Mouse (Mus musculus): Measurements from ENCODE around the gene Dnmt1.
"Not testable (repeated sequence)": the region's sequence is repeated elsewhere in the genome, so short reads cannot be mapped to it uniquely, and the experiment has no call there.

The Dnmt1 gene

DNA sequence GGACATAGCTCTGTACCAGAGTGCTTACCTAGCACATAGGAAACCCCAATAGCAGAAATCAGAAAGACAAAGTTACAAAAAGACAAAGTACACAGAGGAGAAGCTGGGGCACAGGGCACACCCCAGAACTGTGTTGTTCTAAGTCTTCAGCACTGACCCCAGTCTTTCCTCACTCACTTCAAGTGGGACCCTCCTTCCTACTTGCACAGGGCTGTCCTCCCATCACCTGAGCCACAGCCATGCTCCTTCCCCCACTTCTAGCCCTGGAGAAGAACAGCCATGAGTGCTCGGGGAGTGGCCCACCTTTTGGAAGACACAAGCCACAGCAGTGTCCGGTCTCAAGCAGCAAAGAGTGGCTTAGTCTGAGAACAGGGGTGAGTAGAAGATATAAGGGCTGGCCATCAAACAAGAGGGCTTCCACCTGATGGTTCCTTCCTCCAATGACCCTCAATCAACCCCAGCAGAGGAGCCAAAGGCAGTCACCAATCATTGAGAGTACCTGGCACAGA lies at the start of gene Dnmt1:
TSS of gene Dnmt1 (minus strand) at position 459 of the 509 bp plus-strand sequence.
- DNase-seq: no peak

DNA sequence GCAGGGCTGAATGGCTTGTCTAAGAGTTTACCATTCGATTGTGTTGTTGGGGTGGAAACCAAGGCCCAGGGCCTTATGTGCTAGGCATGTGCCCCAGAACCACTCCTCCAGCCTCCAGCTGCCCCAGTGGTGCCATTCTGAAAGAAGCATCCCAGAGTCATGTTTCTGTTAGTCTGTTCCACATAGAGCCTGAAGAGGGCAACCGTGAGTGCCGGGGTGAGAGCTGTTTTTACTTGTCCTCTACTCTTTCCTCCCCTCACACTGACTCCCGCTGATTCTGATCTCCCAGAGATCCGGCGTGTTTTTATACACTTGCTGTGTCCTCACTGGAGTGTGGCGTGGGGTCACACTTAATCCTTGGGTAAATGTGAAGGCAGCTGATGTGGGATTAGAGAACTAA lies 48.3 kb upstream of the Dnmt1 start:
- DNase-seq: no peak

DNA sequence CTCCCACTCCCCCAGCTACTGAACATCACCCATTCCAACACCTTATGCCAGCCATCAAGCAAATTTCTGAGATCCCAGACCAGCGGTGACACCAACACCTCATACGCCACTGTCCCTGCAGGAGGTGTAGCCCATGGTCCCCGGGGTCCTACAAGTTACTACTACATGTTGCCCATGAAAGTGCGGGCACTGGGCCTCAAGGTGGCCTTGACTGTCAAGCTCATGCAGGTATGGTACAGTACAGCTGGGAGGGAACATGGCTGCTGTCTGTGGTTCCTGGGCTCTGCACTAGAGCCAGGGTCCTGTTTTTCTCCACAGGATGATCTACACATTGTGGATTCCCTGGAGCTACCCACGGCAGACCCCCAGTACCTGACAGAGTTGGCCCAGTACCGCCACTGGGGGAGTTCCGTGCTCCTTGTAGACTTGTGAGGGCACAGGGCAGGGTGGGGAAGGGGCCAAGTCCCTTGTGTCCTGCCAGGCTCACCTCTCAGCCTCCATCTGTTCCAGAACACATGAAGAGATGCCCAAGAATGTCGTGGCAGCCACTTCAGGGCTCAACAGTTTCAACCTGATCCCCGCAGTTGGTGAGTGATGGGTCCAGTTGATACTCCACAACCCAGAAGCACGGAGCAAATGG lies 47.7 kb upstream of the Dnmt1 start:
- DNase-seq: no peak

DNA sequence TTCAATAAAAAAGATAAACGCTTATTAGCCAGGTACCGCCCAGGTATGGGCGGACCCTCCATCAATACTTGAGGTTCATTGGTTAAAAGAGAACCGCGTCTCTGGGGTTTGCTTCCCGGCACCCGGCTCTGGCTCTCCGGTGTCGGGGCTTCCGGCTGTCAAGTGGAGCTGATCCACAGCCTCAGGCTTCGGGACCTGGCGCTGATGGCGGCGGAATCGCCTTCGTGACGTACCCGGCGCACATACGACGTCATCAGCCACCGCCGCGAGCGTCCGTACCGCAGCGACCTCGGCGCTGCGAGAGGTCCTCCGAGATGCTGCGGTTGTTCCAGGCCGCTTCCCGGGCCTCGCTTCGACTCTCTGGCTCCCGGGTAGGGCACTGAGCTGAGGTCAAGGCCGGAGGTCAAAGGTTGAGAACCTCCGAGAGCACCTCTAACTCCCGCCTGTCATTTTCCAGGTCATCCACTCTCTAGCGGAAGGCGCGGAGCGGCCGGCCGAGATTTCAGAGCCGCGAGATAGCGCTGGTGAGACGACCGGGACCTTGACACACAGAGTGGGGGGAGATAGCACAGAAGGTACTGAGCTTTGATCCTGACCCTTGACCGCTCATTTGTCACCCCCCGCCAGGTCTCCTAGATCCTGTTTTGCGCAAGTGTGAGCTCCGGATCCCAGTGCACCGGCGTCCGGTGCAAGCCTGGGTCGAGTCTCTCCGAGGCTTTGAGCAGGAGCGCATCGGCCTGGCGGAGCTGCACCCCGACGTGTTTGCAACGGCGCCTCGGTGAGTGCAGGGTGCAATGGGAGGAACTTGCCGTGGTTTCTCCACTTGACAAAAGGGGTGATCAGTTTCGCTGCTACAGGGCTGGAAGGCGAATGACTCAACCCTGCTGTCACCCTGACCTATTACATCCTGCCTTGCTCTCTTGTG lies 43.2 kb upstream of the Dnmt1 start, which contains the start of gene Mrpl4:
TSS of gene Mrpl4 (plus strand) at position 112 of the 925 bp plus-strand sequence.
- DNase-seq: peak; percentile 89

DNA sequence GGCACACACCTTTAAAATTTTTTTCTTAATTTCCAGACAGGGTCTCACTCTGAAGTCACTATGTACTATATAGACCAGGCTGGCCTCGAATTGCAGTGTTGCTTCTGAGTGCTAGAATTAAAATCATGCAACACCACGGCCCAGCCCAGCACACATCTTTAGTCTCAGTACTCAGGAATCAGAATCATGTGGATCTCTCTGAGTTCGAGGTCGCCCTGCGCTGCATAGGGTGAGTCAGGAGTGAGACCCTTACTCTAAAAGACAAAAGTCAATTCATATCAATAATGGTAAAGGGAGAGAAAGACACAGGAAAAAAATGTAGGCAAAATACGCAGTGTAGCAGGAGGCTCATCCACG lies 42.6 kb upstream of the Dnmt1 start:
- DNase-seq: no peak

DNA sequence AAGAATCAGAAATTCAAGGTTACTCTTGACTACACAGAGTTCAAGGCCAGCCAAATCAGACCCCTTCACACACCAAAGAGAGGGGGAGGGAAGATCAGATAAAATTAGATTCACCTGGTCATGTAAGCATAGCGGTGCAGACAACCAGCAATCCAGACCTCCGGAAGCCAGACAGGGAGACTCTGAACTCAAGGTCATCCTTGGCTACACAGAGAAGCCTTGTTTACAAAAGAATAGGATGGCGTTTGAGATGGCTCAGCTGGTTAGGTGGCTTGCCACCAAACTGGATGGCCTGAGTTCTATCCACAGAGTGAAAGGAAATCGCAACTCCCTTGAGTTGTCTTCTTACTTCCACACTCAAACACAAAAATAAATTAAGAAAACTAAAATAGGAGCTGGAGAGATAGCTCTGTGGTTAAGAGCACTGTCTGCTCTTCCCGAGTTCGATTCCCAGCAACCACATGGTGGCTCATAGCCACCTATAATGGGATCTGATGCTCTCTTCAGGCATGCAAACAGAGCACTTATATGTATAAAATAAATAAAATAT lies 42.0 kb upstream of the Dnmt1 start:
- no peak for DNase-seq

DNA sequence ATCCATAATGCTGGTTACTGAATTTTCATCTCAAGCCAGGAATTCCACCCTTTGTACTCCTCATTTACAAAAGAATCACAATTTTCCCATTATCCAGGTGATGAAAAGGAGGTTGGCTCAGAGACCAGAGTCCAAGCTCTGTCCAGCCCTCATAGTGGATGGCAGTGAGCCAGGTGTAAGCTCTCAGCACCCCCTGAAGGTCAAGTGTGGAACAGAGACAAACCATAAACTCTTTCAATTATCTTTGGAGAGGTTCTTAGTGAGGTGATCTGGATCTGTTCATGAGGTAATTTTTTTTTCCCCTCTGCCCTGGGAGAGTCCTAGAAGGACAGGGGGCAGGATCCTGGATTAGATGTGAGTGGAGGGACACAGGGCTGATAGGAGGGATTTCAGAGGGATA lies 41.1 kb upstream of the Dnmt1 start:
- no peak for DNase-seq

DNA sequence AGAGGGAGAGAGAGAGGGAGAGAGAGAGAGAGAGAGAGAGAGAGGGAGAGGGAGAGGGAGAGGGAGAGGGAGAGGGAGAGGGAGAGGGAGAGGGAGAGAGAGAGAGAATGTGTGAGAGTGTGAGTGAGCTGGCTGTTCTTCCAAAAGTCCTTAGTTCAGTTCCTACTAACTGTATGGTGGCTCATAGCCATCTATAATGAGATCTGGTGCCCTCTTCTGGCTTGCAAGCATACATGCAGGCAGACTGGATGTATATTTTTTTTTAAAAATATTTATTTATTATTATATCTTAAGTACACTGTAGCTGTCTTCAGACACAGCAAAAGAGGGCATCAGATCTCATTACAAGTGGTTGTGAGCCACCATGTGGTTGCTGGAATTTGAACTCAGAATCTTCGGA lies 38.6 kb upstream of the Dnmt1 start:
- not testable (repeated sequence) for DNase-seq

DNA sequence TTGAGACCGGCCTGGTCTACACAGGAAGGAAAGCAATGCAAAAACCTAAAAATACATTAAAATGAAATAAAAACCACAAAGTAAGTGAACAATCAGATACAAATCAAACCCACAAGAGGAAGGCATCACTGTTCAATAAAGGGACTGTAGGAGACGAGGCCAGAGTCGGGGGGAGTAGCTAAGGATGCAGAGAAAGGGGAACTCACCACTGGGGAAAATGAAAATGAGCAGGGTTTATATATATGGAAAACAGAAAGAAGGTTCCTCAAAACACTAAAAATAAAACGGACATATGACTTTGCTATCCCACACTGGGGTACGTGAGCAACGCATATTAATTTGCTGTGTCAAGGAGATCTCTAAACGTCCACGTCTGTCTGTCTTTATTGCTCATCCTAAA lies 37.4 kb upstream of the Dnmt1 start:
- no peak for DNase-seq

DNA sequence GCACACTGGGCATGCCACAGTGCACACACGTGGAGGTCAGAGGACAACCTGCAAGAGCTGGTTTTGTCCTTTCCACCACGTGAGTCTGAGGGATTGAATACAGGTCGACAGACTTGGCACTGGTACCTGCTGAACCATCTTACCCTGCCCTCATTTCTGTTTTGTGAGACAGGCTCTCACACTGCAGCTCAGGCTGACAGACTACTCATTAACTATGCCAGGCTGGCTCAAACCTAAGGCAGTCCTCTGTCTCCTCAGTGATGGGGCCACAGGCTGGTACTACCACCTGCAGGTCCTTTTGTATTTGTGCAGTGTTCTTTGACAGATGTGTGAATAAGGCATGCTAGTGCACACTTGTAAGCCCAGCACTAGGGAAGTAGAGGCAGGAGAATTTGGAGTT lies 35.4 kb upstream of the Dnmt1 start:
- DNase-seq: no peak

DNA sequence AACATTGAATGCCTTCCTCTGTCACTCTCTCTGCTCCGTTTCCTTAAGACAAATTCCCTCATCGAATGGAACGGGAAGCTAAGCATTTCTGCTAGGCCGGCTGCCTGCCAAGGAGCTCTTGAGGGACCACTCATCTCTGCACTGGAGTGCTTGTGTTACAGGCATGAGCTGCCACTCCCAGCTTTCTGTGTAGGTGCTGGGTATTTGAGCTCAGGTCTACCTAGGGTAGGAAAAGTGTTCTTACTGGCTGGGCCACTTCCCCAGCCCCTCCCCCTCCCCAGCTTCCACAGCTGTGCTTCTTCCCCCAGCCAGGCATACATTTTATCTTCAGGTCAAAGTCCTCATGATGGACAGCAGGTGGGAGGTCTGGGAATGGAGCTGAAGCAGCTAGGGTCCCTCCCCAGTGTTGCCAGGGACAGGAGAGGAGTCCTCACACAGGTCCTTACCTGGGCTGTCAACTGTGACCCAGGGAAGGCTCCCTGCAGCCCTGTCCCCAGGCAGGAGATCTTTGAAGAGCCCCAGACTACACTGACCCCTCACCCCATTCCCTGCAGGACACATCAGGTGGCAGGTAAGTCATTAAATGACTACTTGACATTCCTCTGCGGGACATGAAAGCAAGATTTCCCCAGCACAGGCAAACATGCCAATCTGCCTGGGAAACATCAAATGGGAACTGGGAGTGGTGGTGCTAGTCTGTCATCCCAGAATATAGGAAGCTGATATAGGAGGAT lies 33.6 kb upstream of the Dnmt1 start:
- DNase-seq: no peak

DNA sequence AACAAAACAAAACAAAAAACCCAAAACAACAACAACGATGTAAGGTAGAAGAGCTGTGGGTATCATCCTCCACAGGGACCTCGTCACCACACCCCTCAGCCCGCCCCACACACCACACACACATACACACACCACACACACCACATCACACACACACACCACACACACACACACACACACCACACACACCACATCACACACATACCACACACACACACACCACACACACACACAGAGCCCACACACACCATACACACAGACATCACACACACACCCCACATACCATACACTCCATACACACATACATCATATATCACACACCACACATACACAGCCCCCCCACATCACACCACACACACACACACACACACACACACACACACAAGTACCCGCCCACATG lies 31.9 kb upstream of the Dnmt1 start:
- DNase-seq: no peak

DNA sequence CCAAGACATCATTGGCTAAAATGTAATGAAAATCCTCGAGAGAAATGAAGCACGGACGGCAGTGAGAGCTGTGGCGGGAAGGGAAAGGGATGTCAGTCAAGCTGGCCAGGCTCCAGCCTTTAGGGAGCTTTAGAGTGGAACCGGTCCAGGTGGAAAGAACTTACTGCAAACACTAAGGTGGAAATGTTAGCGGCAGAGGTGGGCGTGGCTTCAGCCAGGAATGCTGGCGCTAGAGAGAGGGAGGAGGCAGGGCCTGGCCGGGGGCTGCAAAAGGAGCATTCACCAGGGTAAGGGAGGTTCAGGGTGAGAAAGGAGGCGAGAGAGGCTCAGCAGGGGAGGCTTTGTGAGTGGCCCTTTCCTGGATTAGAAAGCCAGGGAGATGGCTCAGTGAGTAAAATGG lies 31.2 kb upstream of the Dnmt1 start:
- no peak for DNase-seq

DNA sequence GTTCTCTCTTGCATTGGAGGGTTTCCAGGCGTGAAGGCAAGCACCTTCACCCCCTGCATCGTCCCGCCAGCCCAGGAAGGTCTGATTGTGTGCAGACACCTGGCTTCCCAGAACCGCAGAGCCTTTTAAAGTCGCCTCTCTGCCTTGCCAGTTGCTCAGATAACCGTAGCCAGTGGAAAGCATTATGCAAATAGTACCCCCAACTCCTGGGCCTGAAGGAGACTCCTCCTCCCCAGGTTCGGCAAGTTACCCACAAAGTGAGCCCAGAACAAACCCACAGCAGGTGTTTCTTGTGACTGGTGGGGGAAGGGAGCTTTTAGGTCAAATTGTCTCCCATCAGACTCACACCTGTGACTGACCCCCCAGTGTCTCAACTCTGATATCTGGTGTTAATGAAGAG lies 28.3 kb upstream of the Dnmt1 start:
- DNase-seq: no peak

DNA sequence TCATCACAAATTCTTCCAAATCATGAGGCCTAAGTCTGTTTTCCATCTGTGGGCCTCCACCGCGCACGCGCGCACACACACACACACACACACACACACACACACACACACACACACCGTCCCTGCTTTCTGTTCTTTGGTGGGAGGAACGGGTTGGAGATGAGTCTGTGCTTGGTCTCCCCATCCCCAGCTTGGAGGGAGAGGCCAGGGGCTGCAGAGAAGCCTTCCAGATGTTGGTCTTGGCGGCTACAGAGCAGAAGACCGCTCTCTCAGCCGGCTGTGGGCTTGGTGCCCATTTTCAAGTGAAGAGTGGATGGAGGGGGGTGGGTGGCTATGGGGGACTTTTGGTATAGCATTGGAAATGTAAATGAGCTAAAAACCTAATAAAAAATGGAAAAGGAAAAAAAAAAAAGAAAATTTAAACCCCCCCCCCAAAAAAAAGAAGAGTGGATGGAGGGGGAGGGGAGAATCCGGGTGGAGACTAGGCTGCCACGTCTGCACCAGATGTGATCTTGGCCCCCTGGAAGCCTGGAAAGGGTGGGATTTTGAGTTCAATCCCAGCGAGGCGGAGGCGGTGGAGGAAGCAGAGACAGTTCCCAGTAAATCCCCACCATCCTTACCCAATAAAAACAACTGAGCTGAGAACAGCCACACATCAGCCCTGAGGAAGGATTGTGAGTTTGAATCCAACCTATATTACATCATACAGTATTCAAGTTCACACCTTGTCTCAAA lies 27.4 kb upstream of the Dnmt1 start:
- DNase-seq: no peak

DNA sequence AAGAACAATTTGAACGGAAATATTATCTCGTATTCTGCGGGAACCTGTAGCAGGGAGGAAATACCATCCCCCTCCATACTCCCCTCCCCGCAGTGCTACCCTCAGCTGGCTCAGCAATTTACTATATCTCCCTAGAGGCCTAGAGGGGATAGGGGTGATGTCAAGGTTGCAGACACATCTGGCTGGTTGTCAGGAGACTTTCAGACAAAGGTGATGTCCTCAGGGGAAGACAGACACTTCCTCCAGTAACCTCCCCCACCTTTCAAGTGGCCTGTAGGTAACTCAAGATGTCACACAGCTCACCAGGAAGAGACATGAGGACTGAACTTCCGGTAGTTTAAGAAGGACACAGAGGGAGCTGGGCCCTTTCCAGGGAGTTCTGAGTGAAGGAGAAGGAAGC lies 23.5 kb upstream of the Dnmt1 start:
- no peak for DNase-seq

DNA sequence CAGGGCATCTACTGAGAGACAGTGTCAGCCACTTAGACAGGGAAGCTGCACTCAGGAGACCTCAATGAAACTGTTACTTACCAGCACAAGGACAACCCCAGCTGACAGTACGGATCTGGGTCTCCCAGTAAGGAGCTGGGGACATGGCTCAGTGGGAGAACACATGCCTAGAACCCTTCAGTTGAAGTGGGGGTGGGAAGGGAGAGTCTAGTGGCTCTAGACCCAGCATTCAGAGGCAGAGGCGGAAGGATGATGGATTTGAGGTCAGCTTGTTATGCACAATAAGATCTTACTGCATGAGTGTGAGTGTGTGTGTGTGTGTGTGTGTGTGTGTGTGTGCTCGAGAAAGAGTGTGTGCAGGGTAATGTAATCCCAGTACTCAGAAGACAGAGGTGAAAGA lies 22.5 kb upstream of the Dnmt1 start:
- no peak for DNase-seq

DNA sequence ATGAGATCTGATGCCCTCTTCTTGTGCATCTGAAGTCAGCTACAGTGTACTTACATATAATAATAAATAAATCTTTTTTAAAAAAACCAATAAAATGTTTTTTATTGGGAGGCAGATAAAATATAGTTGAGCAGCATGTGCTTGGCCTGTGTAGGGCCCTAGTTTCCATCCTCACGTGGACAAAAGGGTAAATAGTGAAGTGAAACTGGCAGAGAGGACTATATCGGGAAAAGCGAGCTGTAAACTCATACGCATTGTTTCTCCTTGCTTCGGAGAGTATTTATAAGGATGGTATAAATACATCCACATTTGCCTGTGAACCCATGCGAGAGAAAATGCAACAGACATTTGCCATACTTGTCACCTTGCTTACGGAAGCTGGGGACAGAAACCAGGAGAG lies 20.1 kb upstream of the Dnmt1 start:
- no peak for DNase-seq

DNA sequence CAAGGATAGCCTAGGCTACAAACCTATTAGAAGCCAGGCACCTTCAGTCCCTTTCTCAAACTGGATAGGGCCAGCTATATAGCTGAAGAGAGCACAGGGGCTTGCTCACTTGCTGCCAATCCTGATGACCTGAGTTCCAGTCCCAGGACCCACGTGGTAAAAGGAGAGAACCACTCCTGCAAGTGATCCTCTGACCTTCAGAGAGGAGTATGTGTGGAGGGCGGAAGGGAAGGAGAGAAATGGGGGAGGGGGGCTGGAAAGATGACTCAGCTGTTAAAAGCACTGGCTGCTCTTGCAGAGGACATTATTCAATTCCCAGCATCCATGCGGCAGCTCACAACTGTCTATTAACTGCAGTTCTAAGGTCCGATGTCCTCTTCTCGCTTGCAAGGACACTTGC lies 19.5 kb upstream of the Dnmt1 start:
- no peak for DNase-seq

DNA sequence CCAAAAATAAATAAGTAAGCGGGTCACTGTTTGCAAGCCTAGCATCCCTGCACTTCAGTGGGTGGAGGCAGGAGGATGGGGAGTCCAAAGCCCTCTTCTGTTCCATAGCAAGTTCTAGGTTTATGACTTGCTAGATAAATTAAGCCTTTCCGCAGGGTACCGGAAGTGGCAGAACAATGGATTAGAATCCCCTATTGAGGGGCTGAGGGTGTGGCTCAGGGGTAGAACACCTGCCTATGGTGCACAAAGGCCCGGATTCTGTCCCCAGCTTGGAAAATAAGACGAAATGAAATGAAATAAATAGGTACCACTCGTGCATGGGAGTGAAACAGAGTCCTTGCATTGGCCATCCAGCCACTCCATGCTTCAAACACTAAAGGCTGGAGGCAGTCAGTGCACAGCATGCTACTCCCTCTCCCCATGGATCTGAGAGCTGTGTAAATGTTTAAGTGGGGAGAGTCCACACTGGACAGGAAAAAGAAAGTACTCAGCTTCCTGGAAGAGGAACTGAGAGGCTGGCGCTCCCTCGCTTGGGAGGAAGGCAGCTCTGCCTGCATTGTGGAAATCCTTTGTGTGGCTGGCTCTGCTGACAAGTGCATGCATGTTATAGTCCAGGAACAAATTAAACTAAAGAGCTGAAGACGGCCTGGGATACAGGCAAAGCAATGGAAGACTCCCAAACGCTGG lies 18.9 kb upstream of the Dnmt1 start:
- DNase-seq: no peak

DNA sequence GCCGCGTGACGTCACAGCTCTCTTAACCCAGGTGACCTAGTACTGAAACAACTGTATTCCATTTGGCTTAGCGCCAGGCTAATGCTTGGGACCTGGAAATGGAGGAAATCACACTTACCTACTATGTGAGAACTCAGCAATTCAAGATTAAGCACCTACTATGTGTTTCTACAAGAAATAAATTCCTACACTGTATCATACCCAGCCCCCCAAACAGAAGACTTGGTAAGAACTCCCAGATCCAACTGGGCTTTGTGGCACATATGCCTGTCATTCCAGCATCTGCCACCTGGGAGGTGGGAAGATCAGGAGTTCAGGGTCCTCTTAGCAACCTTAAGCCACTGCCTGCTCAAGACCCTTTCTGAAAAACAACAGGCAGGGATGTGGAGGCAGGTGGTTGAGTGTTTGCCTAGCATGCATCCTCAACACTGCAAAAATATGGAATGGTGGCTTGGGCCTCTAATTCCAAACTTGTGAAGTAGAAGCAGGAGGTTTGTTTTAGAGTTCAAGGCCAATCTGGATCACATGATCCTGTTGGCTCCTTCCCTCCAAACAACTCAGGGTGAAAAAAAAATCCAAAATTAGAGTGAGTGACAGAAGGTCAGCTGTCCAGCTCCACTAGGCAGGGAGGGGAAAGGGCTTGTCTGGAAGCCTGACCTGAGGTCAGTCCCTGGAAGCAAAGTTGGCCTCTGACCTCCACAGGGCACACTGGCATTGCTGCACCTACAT lies 17.4 kb upstream of the Dnmt1 start:
- DNase-seq: no peak

Data from cerebellum, adult 8-10 months (tissue).